Mouse (Mus musculus) midbrain, embryonic 10.5 days (tissue): ENCODE measurements around the gene Ankrd13b. TPM values are rescaled to one million over a fixed set of nuclear protein-coding genes. Genes with fewer than 3 reads are reported as not detected.

ENCODE experiments used
- DNase-seq: peaks from one replicate; pipeline ENCODE4 v3.0.0-alpha.2; 2017; ENCODE audit warnings: low spot score
- H3K27ac ChIP-seq: fragments of 300-500 bp; sonication (generic); replicated peaks from 2 replicates; pipeline ENCODE4 v1.5.1; 2016; ENCODE audit warnings: mild to moderate bottlenecking
- H3K27me3 ChIP-seq: fragments of 300-500 bp; sonication (generic); 2 replicates; pipeline ENCODE4 v1.6.1; 2016; ENCODE audit warnings: low read depth, mild to moderate bottlenecking; ENCODE audit not compliant: poor library complexity, severe bottlenecking
- H3K36me3 ChIP-seq: fragments of 300-500 bp; sonication (generic); 2 replicates; pipeline ENCODE4 v1.6.1; 2016; ENCODE audit warnings: mild to moderate bottlenecking, moderate library complexity
- H3K4me1 ChIP-seq: fragments of 300-500 bp; sonication (generic); 2 replicates; pipeline ENCODE4 v1.6.1; 2016
- H3K4me3 ChIP-seq: fragments of 300-500 bp; sonication (generic); 2 replicates; pipeline ENCODE4 v1.5.1; 2016; ENCODE audit warnings: mild to moderate bottlenecking, moderate library complexity
- H3K9me3 ChIP-seq: fragments of 300-500 bp; sonication (generic); replicated peaks from 2 replicates; pipeline ENCODE4 v1.6.1; 2016; ENCODE audit warnings: mild to moderate bottlenecking
- WGBS: fragments of 180-500 bp; shearing (Covaris S2); methylation state at CpG from one replicate; pipeline ENCODE4 v1.1.7; 2016; 5-methylcytosine and 5-hydroxymethylcytosine counted together
- polyA plus RNA-seq: library from polyadenylated mRNA; unstranded; fragments of >200 nt; fragmentation: Nextera tagmentation; extraction: Ambion mirVana; gene quantifications from 2 replicates; pipeline ENCODE4 v1.2.1, GENCODE M21; 2016

Gene Ankrd13b
- polyA plus RNA-seq, 1 experiment from 2014 or later, result 7.4 TPM

- WGBS, result 94% methylated on average over 9 of the region's 9 CpGs
- H3K27me3 ChIP-seq, result no peaks in the 10 kb centered on the region
- no peak overlapping the region for H3K27ac ChIP-seq
- H3K4me1 ChIP-seq, result no peaks in the 10 kb centered on the region
- H3K36me3 ChIP-seq, result peaks cover 43% of the 10 kb centered on the region
- no peak for DNase-seq
- no peaks in the 10 kb centered on the region for H3K9me3 ChIP-seq
- no peak overlapping the region for H3K4me3 ChIP-seq
Observed at GRCm38 (mm10) chr11:77440081-77440480, 49.4 kb downstream of the Ankrd13b start.

- no peak for DNase-seq
- no peaks in the 10 kb centered on the region for H3K9me3 ChIP-seq
Observed at GRCm38 (mm10) chr11:77437026-77437425, 52.5 kb downstream of the Ankrd13b start.

GRCm38 (mm10) chr11:77428446-77428845 is 61.0 kb downstream of the Ankrd13b start:
- Histone ChIP-seq H3K4me3 (no peak overlapping the region), H3K27ac (no peak overlapping the region), H3K4me1 (no peaks in the 10 kb centered on the region), H3K36me3 (peaks cover 35% of the 10 kb centered on the region), H3K9me3 (no peaks in the 10 kb centered on the region), H3K27me3 (no peaks in the 10 kb centered on the region)
- DNase-seq, result no peak
- 88% methylated on average over 1 of the region's 1 CpGs for WGBS

More at GRCm38 (mm10) chr11:77437026-77437425, 52.5 kb downstream of the Ankrd13b start:
- H3K27me3 ChIP-seq, result no peaks in the 10 kb centered on the region
- no peak overlapping the region for H3K27ac ChIP-seq
- H3K4me3 ChIP-seq, result no peak overlapping the region
- peaks cover 31% of the 10 kb centered on the region for H3K36me3 ChIP-seq
- H3K4me1 ChIP-seq, result no peaks in the 10 kb centered on the region
- 93% methylated on average over 2 of the region's 2 CpGs for WGBS

- no peaks in the 10 kb centered on the region for H3K4me1 ChIP-seq
- DNase-seq, result no peak
- H3K9me3 ChIP-seq, result no peaks in the 10 kb centered on the region
- 86% methylated on average over 4 of the region's 4 CpGs for WGBS
- no peak overlapping the region for H3K27ac ChIP-seq
- H3K4me3 ChIP-seq, result no peak overlapping the region
- no peaks in the 10 kb centered on the region for H3K27me3 ChIP-seq
- H3K36me3 ChIP-seq, result peaks cover 39% of the 10 kb centered on the region
Observed at GRCm38 (mm10) chr11:77423175-77423859, 66.2 kb downstream of the Ankrd13b start.

Other genes starting within 250 kb of the Ankrd13b start
- gene Coro6, start 27.3 kb downstream of the Ankrd13b start, polyA plus RNA-seq, result not detected in 2 replicates
- gene Git1, start 3.9 kb upstream of the Ankrd13b start, polyA plus RNA-seq, result 10.9 and 11.7 TPM in 2 replicates
- gene Abhd15, start 25.4 kb upstream of the Ankrd13b start, polyA plus RNA-seq, result 3.9 and 4.2 TPM in 2 replicates
- gene Trp53i13, start 26.3 kb upstream of the Ankrd13b start, polyA plus RNA-seq, result 31.3 and 36.5 TPM in 2 replicates
- gene Gm10392, start 29.5 kb upstream of the Ankrd13b start, polyA plus RNA-seq, result 0.12 TPM in 1 of 2 replicates, not detected in the other
- 13.9 and 16.6 TPM in 2 replicates for gene Taok1, start 118.1 kb upstream of the Ankrd13b start, polyA plus RNA-seq
- 3.2 and 3.3 TPM in 2 replicates for gene Nufip2, start 196.5 kb upstream of the Ankrd13b start, polyA plus RNA-seq
- gene Cryba1, start 235.6 kb upstream of the Ankrd13b start, polyA plus RNA-seq, result 1.9 and 2.0 TPM in 2 replicates